Mouse (Mus musculus): ENCODE measurements around the gene Prrc2b. TPM values are rescaled to one million over a fixed set of nuclear protein-coding genes. Genes with fewer than 3 reads are reported as not detected.

Prrc2b gene
- polyA plus RNA-seq, 1 experiment from 2014 or later: 52.8 TPM

Small RNA genes lying within 50 kb of the gene (microRNA-seq; reads per million reads assigned to microRNA genes)
- not detected for gene Gm27805

Other genes starting within 250 kb of the Prrc2b start
- gene Aif1l, start 200.9 kb upstream of the Prrc2b start, polyA plus RNA-seq (2014; fragmentation: Nextera tagmentation; extraction: Ambion mirVana): 20.2 and 25.2 TPM in 2 replicates
- 70.9 and 75.7 TPM in 2 replicates for gene Nup214, start 176.6 kb upstream of the Prrc2b start, polyA plus RNA-seq (2014; fragmentation: Nextera tagmentation; extraction: Ambion mirVana)
- 1.5 and 1.7 TPM in 2 replicates for gene Fam78a, start 66.2 kb upstream of the Prrc2b start, polyA plus RNA-seq (2014; fragmentation: Nextera tagmentation; extraction: Ambion mirVana)
- 4.2 and 4.8 TPM in 2 replicates for gene Plpp7, start 55.6 kb upstream of the Prrc2b start, polyA plus RNA-seq (2014; fragmentation: Nextera tagmentation; extraction: Ambion mirVana)
- gene Pomt1, start 85.5 kb downstream of the Prrc2b start, polyA plus RNA-seq (2014; fragmentation: Nextera tagmentation; extraction: Ambion mirVana): 26.9 and 27.6 TPM in 2 replicates
- gene Uck1, start 109.1 kb downstream of the Prrc2b start, polyA plus RNA-seq (2014; fragmentation: Nextera tagmentation; extraction: Ambion mirVana): 61.8 and 65.8 TPM in 2 replicates
- 20.1 and 20.2 TPM in 2 replicates for gene Golga2, start 136.3 kb downstream of the Prrc2b start, polyA plus RNA-seq (2014; fragmentation: Nextera tagmentation; extraction: Ambion mirVana)
- gene Swi5, start 137.0 kb downstream of the Prrc2b start, polyA plus RNA-seq (2014; fragmentation: Nextera tagmentation; extraction: Ambion mirVana): 162 and 198 TPM in 2 replicates
- 48.4 and 53.1 TPM in 2 replicates for gene Ciz1, start 201.2 kb downstream of the Prrc2b start, polyA plus RNA-seq (2014; fragmentation: Nextera tagmentation; extraction: Ambion mirVana)
- 22.7 TPM in 2 replicates for gene Dnm1, start 202.3 kb downstream of the Prrc2b start, polyA plus RNA-seq (2014; fragmentation: Nextera tagmentation; extraction: Ambion mirVana)
- gene 1110008P14Rik, start 230.9 kb downstream of the Prrc2b start, polyA plus RNA-seq (2014; fragmentation: Nextera tagmentation; extraction: Ambion mirVana): 35.7 and 36.8 TPM in 2 replicates
- gene Lcn2, start 237.2 kb downstream of the Prrc2b start, polyA plus RNA-seq (2014; fragmentation: Nextera tagmentation; extraction: Ambion mirVana): 0.93 TPM in 1 of 2 replicates, not detected in the other
- gene Ptges2, start 244.8 kb downstream of the Prrc2b start, polyA plus RNA-seq (2014; fragmentation: Nextera tagmentation; extraction: Ambion mirVana): 36.4 and 37.0 TPM in 2 replicates

All from intestine, embryonic 14.5 days (tissue).